Mouse (Mus musculus): Measurements from ENCODE around the gene C2cd5. TPM values are rescaled to one million over a fixed set of nuclear protein-coding genes. Genes with fewer than 3 reads are reported as not detected.

The C2cd5 gene
- polyA plus RNA-seq, 1 experiment from 2014 or later: 26.7 TPM

- H3K27ac ChIP-seq (ENCODE audit: low read length): no peak overlapping the region
- WGBS: 85% methylated on average over 7 of the region's 7 CpGs
Measured at GRCm38 (mm10) chr6:143129466-143129865, 29.5 kb upstream of the C2cd5 start.

GRCm38 (mm10) chr6:143125721-143126120 lies 25.8 kb upstream of the C2cd5 start:
- Histone ChIP-seq H3K4me3 (ENCODE audit: low read length) (no peak overlapping the region), H3K9ac (ENCODE audit: low read length) (no peak overlapping the region), H3K9me3 (ENCODE audit: control insufficient read depth, low read length) (peaks cover 3% of the 10 kb centered on the region; the same call in 1 of the 2 replicates), H3K27ac (ENCODE audit: low read length) (no peak overlapping the region), H3K36me3 (ENCODE audit: control insufficient read depth, insufficient read depth, low read length) (no peaks in the 10 kb centered on the region), H3K27me3 (ENCODE audit: control insufficient read depth, insufficient read depth, low read depth, low read length) (no peaks in the 10 kb centered on the region), H3K4me1 (replicated peaks; ENCODE audit: control insufficient read depth, insufficient read depth, low read length) (no peaks in the 10 kb centered on the region), H3K4me2 (ENCODE audit: low read depth, low read length) (no peak overlapping the region)
- no peak for ATAC-seq (ENCODE audit: low read depth)

More at GRCm38 (mm10) chr6:143129466-143129865, 29.5 kb upstream of the C2cd5 start:
- Histone ChIP-seq H3K36me3 (ENCODE audit: control insufficient read depth, insufficient read depth, low read length) (no peaks in the 10 kb centered on the region), H3K4me3 (ENCODE audit: low read length) (no peak overlapping the region), H3K4me2 (ENCODE audit: low read depth, low read length) (no peak overlapping the region), H3K9ac (ENCODE audit: low read length) (no peak overlapping the region), H3K9me3 (ENCODE audit: control insufficient read depth, low read length) (peaks cover 3% of the 10 kb centered on the region; the same call in 1 of the 2 replicates), H3K4me1 (replicated peaks; ENCODE audit: control insufficient read depth, insufficient read depth, low read length) (no peaks in the 10 kb centered on the region), H3K27me3 (ENCODE audit: control insufficient read depth, insufficient read depth, low read depth, low read length) (no peaks in the 10 kb centered on the region)
- ATAC-seq (ENCODE audit: low read depth): no peak

GRCm38 (mm10) chr6:143119325-143119724 lies 19.4 kb upstream of the C2cd5 start:
- H3K9ac ChIP-seq (ENCODE audit: low read length): no peak overlapping the region
- no peak overlapping the region for H3K4me2 ChIP-seq (ENCODE audit: low read depth, low read length)
- WGBS: 87% methylated on average over 6 of the region's 6 CpGs
- peaks cover 3% of the 10 kb centered on the region; the same call in 1 of the 2 replicates for H3K9me3 ChIP-seq (ENCODE audit: control insufficient read depth, low read length)
- H3K36me3 ChIP-seq (ENCODE audit: control insufficient read depth, insufficient read depth, low read length): no peaks in the 10 kb centered on the region
- H3K4me1 ChIP-seq (replicated peaks; ENCODE audit: control insufficient read depth, insufficient read depth, low read length): no peaks in the 10 kb centered on the region
- H3K27ac ChIP-seq (ENCODE audit: low read length): no peak overlapping the region
- no peak overlapping the region for H3K4me3 ChIP-seq (ENCODE audit: low read length)
- H3K27me3 ChIP-seq (ENCODE audit: control insufficient read depth, insufficient read depth, low read depth, low read length): no peaks in the 10 kb centered on the region
- ATAC-seq (ENCODE audit: low read depth): no peak

GRCm38 (mm10) chr6:143116779-143117178 lies 16.8 kb upstream of the C2cd5 start:
- WGBS: 62% methylated on average over 6 of the region's 6 CpGs
- no peak overlapping the region for H3K27ac ChIP-seq (ENCODE audit: low read length)
- no peak overlapping the region for H3K9ac ChIP-seq (ENCODE audit: low read length)
- H3K4me3 ChIP-seq (ENCODE audit: low read length): no peak overlapping the region
- no peak overlapping the region for H3K4me2 ChIP-seq (ENCODE audit: low read depth, low read length)
- H3K4me1 ChIP-seq (replicated peaks; ENCODE audit: control insufficient read depth, insufficient read depth, low read length): no peaks in the 10 kb centered on the region
- no peak for ATAC-seq (ENCODE audit: low read depth)
- peaks cover 3% of the 10 kb centered on the region; the same call in 1 of the 2 replicates for H3K9me3 ChIP-seq (ENCODE audit: control insufficient read depth, low read length)
- H3K36me3 ChIP-seq (ENCODE audit: control insufficient read depth, insufficient read depth, low read length): no peaks in the 10 kb centered on the region
- no peaks in the 10 kb centered on the region for H3K27me3 ChIP-seq (ENCODE audit: control insufficient read depth, insufficient read depth, low read depth, low read length)

- 59% methylated on average over 5 of the region's 5 CpGs for whole genome bisulfite sequencing
- H3K9me3 ChIP-seq (ENCODE audit: control insufficient read depth, low read length): peaks cover 2% of the 10 kb centered on the region; the same call in 1 of the 2 replicates
- H3K9ac ChIP-seq (ENCODE audit: low read length): no peak overlapping the region
- no peaks in the 10 kb centered on the region for H3K4me1 ChIP-seq (replicated peaks; ENCODE audit: control insufficient read depth, insufficient read depth, low read length)
- H3K27me3 ChIP-seq (ENCODE audit: control insufficient read depth, insufficient read depth, low read depth, low read length): no peaks in the 10 kb centered on the region
- ATAC-seq (ENCODE audit: low read depth): 0 out of 2 replicates have a peak, but pooled peaks have one; percentile 4
- H3K27ac ChIP-seq (ENCODE audit: low read length): no peak overlapping the region
- no peak overlapping the region for H3K4me3 ChIP-seq (ENCODE audit: low read length)
- H3K4me2 ChIP-seq (ENCODE audit: low read depth, low read length): no peak overlapping the region
- H3K36me3 ChIP-seq (ENCODE audit: control insufficient read depth, insufficient read depth, low read length): no peaks in the 10 kb centered on the region
Measured at GRCm38 (mm10) chr6:143115505-143115904, 15.6 kb upstream of the C2cd5 start.

- Histone ChIP-seq H3K36me3 (ENCODE audit: control insufficient read depth, insufficient read depth, low read length) (no peaks in the 10 kb centered on the region), H3K27ac (ENCODE audit: low read length) (peak overlapping the region; percentile 3; the same call in 1 of the 2 replicates), H3K9me3 (ENCODE audit: control insufficient read depth, low read length) (no peaks in the 10 kb centered on the region), H3K4me1 (replicated peaks; ENCODE audit: control insufficient read depth, insufficient read depth, low read length) (no peaks in the 10 kb centered on the region), H3K9ac (ENCODE audit: low read length) (no peak overlapping the region), H3K27me3 (ENCODE audit: control insufficient read depth, insufficient read depth, low read depth, low read length) (no peaks in the 10 kb centered on the region), H3K4me3 (ENCODE audit: low read length) (no peak overlapping the region), H3K4me2 (ENCODE audit: low read depth, low read length) (no peak overlapping the region)
- ATAC-seq (ENCODE audit: low read depth): peak; percentile 79
- WGBS: 28% methylated on average over 9 of the region's 9 CpGs
Measured at GRCm38 (mm10) chr6:143115011-143115445, 15.1 kb upstream of the C2cd5 start.

- Histone ChIP-seq H3K27me3 (ENCODE audit: control insufficient read depth, insufficient read depth, low read depth, low read length) (no peaks in the 10 kb centered on the region), H3K27ac (ENCODE audit: low read length) (peak overlapping the region; percentile 3; the same call in 1 of the 2 replicates), H3K9me3 (ENCODE audit: control insufficient read depth, low read length) (no peaks in the 10 kb centered on the region), H3K4me2 (ENCODE audit: low read depth, low read length) (no peak overlapping the region), H3K9ac (ENCODE audit: low read length) (no peak overlapping the region), H3K4me3 (ENCODE audit: low read length) (no peak overlapping the region), H3K36me3 (ENCODE audit: control insufficient read depth, insufficient read depth, low read length) (no peaks in the 10 kb centered on the region), H3K4me1 (replicated peaks; ENCODE audit: control insufficient read depth, insufficient read depth, low read length) (no peaks in the 10 kb centered on the region)
- WGBS: 17% methylated on average over 2 of the region's 2 CpGs
- ATAC-seq (ENCODE audit: low read depth): peak; percentile 77
Measured at GRCm38 (mm10) chr6:143114556-143114955, 14.6 kb upstream of the C2cd5 start.

- Histone ChIP-seq H3K4me3 (ENCODE audit: low read length) (no peak overlapping the region), H3K4me2 (ENCODE audit: low read depth, low read length) (no peak overlapping the region), H3K4me1 (replicated peaks; ENCODE audit: control insufficient read depth, insufficient read depth, low read length) (no peaks in the 10 kb centered on the region), H3K27ac (ENCODE audit: low read length) (no peak overlapping the region), H3K9me3 (ENCODE audit: control insufficient read depth, low read length) (no peaks in the 10 kb centered on the region), H3K36me3 (ENCODE audit: control insufficient read depth, insufficient read depth, low read length) (no peaks in the 10 kb centered on the region), H3K27me3 (ENCODE audit: control insufficient read depth, insufficient read depth, low read depth, low read length) (no peaks in the 10 kb centered on the region), H3K9ac (ENCODE audit: low read length) (no peak overlapping the region)
- 72% methylated on average over 7 of the region's 7 CpGs for WGBS
- no peak for ATAC-seq (ENCODE audit: low read depth)
Measured at GRCm38 (mm10) chr6:143110371-143110770, 10.4 kb upstream of the C2cd5 start.

- ATAC-seq (ENCODE audit: low read depth): no peak
Measured at GRCm38 (mm10) chr6:143109622-143110218, 9.8 kb upstream of the C2cd5 start.

More at GRCm38 (mm10) chr6:143109622-143110218, 9.8 kb upstream of the C2cd5 start:
- Histone ChIP-seq H3K4me3 (ENCODE audit: low read length) (no peak overlapping the region), H3K9me3 (ENCODE audit: control insufficient read depth, low read length) (no peaks in the 10 kb centered on the region), H3K27ac (ENCODE audit: low read length) (no peak overlapping the region), H3K9ac (ENCODE audit: low read length) (no peak overlapping the region), H3K36me3 (ENCODE audit: control insufficient read depth, insufficient read depth, low read length) (no peaks in the 10 kb centered on the region), H3K27me3 (ENCODE audit: control insufficient read depth, insufficient read depth, low read depth, low read length) (no peaks in the 10 kb centered on the region), H3K4me2 (ENCODE audit: low read depth, low read length) (no peak overlapping the region), H3K4me1 (replicated peaks; ENCODE audit: control insufficient read depth, insufficient read depth, low read length) (no peaks in the 10 kb centered on the region)
- 66% methylated on average over 16 of the region's 16 CpGs for whole genome bisulfite sequencing

All from lung, embryonic 16.5 days (tissue).